Mouse (Mus musculus) spleen, adult 2 months (tissue): ENCODE measurements around the gene Frmpd1.

ENCODE experiments used
- CTCF ChIP-seq: fragments of 200-500 bp; IDR thresholded peaks from 2 replicates; pipeline ENCODE4 v1.5.1; 2011; ENCODE audit warnings: mild to moderate bottlenecking, inconsistent platforms; ENCODE audit not compliant: insufficient read depth, insufficient read length, insufficient replicate concordance; ENCODE audit errors: extremely low read depth
- POLR2A ChIP-seq: fragments of 200-500 bp; IDR thresholded peaks from 2 replicates; pipeline ENCODE4 v1.6.1; 2011; ENCODE audit warnings: low read depth, low read length, inconsistent platforms

DNA sequence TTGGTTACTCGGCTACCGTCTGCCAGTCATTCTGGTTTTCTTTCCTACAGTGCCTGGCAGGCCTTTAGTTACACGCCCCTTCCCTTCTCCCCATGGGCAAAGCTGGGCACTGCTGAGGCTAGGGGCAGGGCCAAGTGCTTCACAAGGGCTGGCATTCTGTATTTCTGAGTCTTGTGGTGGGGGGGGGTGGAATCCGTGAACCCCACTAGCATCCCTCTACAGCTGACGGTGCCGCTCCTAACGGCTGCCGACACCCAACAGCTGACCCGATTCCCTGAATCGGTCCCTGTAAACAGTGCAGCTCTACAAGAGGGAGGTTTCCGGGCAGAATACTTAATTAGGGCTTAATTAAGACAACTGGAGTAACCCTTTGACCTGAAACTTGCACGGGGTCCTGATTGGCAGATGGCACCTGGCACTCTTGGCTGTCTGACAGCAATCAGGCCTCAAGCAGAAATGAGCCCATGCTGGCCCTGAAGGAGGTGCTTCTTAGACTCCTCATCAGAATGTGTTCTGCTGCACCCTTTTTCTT lies 24.2 kb downstream of the Frmpd1 start:
- no peak for TF ChIP-seq CTCF
- TF ChIP-seq POLR2A, result no peak
